Mouse (Mus musculus) cerebellum, adult 2 months (tissue): Measurements from ENCODE around the gene Sall1.

Experiments used
- CTCF ChIP-seq: fragments of 200-500 bp; IDR thresholded peaks from 2 replicates; pipeline ENCODE4 v1.5.1; 2011; ENCODE audit warnings: low read depth, mild to moderate bottlenecking, control low read depth, low read length, moderate library complexity, borderline replicate concordance; ENCODE audit not compliant: insufficient read depth
- POLR2A ChIP-seq: fragments of 200-500 bp; IDR thresholded peaks from 2 replicates; pipeline ENCODE4 v1.6.1; 2011; ENCODE audit warnings: low read length, control low read depth, borderline replicate concordance; ENCODE audit not compliant: insufficient read depth

DNA sequence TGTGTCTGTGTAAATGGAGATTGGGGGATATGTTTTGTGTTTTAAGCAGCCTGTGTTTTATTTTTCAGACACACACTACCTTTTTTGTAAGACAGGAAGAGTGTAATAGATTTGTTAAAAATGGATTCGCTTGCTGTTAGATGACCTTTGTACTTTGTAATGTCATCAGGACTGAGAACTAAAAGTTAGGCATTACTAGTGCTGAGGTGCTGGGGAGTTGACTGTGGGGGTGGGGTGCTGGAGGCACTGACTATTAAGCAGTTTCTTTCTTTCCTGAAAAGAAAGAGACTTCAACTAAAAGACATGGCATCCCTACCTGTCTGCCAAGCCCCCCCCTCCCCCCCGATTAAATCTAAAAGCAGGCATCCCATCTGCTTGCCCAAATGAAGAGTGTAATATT lies 39.9 kb downstream of the Sall1 start:
- TF ChIP-seq POLR2A, result no peak
- TF ChIP-seq CTCF, result no peak
